Mouse (Mus musculus) neural tube, embryonic 13.5 days (tissue): ENCODE measurements around the gene Mrnip. TPM values are rescaled to one million over a fixed set of nuclear protein-coding genes. Genes with fewer than 3 reads are reported as not detected.

Source experiments
- ATAC-seq: fragments of 200-750 bp; cut with Nextera tagmentation; 2 replicates; pipeline ENCODE4 v1.8.0; 2017; ENCODE audit warnings: low read depth, mild to moderate bottlenecking, moderate TSS enrichment, moderate library complexity
- H3K27ac ChIP-seq: fragments of 300-500 bp; sonication (generic); replicated peaks from 2 replicates; pipeline ENCODE4 v1.5.1; 2015; ENCODE audit warnings: moderate library complexity, mild to moderate bottlenecking, inconsistent platforms
- H3K27me3 ChIP-seq: fragments of 300-500 bp; sonication (generic); 2 replicates; pipeline ENCODE4 v1.6.1; 2015; ENCODE audit warnings: mild to moderate bottlenecking, inconsistent platforms
- H3K36me3 ChIP-seq: fragments of 300-500 bp; sonication (generic); 2 replicates; pipeline ENCODE4 v1.6.1; 2015; ENCODE audit warnings: mild to moderate bottlenecking, inconsistent platforms
- H3K4me1 ChIP-seq: fragments of 300-500 bp; sonication (generic); replicated peaks from 2 replicates; pipeline ENCODE4 v1.6.1; 2015; ENCODE audit warnings: inconsistent platforms
- H3K4me2 ChIP-seq: fragments of 300-500 bp; sonication (generic); 2 replicates; pipeline ENCODE4 v1.6.1; 2015; ENCODE audit warnings: inconsistent platforms, mild to moderate bottlenecking, moderate library complexity
- H3K4me3 ChIP-seq: fragments of 300-500 bp; sonication (generic); 2 replicates; pipeline ENCODE4 v1.5.1; 2015; ENCODE audit warnings: mild to moderate bottlenecking, inconsistent platforms
- H3K9ac ChIP-seq: fragments of 300-500 bp; sonication (generic); 2 replicates; pipeline ENCODE4 v1.6.1; 2015; ENCODE audit warnings: moderate library complexity, mild to moderate bottlenecking, inconsistent platforms
- H3K9me3 ChIP-seq: fragments of 300-500 bp; sonication (generic); 2 replicates; pipeline ENCODE4 v1.6.1; 2016; ENCODE audit warnings: inconsistent platforms
- WGBS: fragments of 180-500 bp; shearing (Covaris S2); methylation state at CpG from one replicate; pipeline ENCODE4 v1.1.7; 2015; 5-methylcytosine and 5-hydroxymethylcytosine counted together
- polyA plus RNA-seq: library from polyadenylated mRNA; unstranded; fragments of >200 nt; fragmentation: Nextera tagmentation; extraction: Ambion mirVana; gene quantifications from 2 replicates; pipeline ENCODE4 v1.2.1, GENCODE M21; 2015

Mrnip gene
- polyA plus RNA-seq, 1 experiment from 2014 or later: 31.9 TPM

- WGBS: under 1% methylated on average over 48 of the region's 48 CpGs
- H3K4me3 ChIP-seq: peak within 1 kb of the TSS; percentile 97
Measured at GRCm38 (mm10) chr11:50210505-50211151, 36.4 kb downstream of the Mrnip start, which contains the start of the genes Sqstm1 and Mgat4b. Gene Sqstm1, minus strand, starts transcription at chr11:50210827. Gene Mgat4b, plus strand, starts transcription at chr11:50210890.

GRCm38 (mm10) chr11:50211322-50212059, 37.2 kb downstream of the Mrnip start:
- Histone ChIP-seq H3K9me3 (no peaks in the 10 kb centered on the region), H3K4me3 (peak overlapping the region; percentile 97), H3K4me2 (peak overlapping the region; percentile 73), H3K9ac (peak overlapping the region; percentile 93; the same call in 1 of the 2 replicates), H3K27me3 (no peaks in the 10 kb centered on the region), H3K4me1 (peaks cover 38% of the 10 kb centered on the region), H3K36me3 (peaks cover 17% of the 10 kb centered on the region), H3K27ac (peak overlapping the region; percentile 98)
- ATAC-seq: no peak
- 92% methylated on average over 3 of the region's 3 CpGs for WGBS

More at GRCm38 (mm10) chr11:50210505-50211151, 36.4 kb downstream of the Mrnip start, which contains the start of the genes Sqstm1 and Mgat4b:
- Histone ChIP-seq H3K36me3 (peaks cover 26% of the 10 kb centered on the region), H3K4me2 (peak within 1 kb of the TSS; percentile 73), H3K4me1 (peaks cover 32% of the 10 kb centered on the region), H3K27me3 (no peaks in the 10 kb centered on the region), H3K9ac (peak within 1 kb of the TSS; percentile 93), H3K9me3 (no peaks in the 10 kb centered on the region), H3K27ac (peak within 1 kb of the TSS; percentile 98)
- ATAC-seq: peak; percentile 88

GRCm38 (mm10) chr11:50212060-50212739, 38.0 kb downstream of the Mrnip start:
- Histone ChIP-seq H3K4me1 (peaks cover 38% of the 10 kb centered on the region), H3K9me3 (no peaks in the 10 kb centered on the region), H3K36me3 (peaks cover 10% of the 10 kb centered on the region), H3K27ac (no peak overlapping the region), H3K4me3 (no peak overlapping the region), H3K9ac (no peak overlapping the region), H3K4me2 (no peak overlapping the region), H3K27me3 (no peaks in the 10 kb centered on the region)
- no peak for ATAC-seq
- WGBS: 76% methylated on average over 3 of the region's 3 CpGs

DNA sequence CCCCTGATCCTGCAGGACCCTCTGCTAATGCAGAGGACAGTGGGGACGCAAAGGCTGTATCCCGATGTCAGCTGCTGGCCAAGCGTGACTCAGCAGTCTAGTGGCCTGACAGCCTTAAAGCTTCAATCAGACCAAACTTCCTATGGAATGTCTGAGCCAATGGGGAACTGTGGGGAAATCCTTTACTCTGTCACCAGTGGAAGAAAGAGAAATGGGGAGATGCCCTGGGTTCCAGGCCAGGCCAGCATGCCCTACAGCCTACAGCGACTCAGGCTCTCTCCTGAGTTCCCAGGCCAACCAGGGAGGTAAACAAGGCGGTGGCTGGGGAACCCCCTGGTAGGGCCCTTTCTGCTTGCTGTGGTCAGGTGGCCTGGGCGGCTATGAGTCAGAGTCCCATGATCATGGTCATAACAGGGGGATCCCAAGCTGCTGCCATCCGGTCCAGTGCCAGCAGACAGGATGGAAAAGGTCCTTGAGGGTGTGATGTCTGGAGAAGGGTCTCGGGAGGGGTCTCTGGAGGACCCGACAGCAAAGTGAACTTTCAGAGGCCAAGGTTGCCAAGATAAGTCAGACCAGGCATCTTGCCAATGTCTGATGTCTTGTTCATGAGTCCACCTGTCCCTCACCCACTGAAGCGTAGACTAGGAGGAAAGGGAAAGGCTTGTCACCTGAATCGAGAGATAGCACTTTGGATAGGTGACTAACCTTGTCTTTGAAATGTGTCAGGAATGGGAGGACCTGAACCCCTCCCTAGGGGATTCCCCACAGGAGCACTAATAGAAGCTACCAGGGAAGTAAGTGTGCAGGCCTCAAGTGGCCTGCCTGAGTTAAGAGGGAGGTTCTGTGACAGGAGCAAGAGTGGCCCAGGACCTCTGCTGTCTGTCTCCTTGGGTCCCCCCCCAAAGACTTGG, 38.9 kb downstream of the Mrnip start:
- no peak for ATAC-seq
- Histone ChIP-seq H3K9me3 (no peaks in the 10 kb centered on the region), H3K27ac (no peak overlapping the region; the same call in 1 of the 2 replicates), H3K4me2 (no peak overlapping the region), H3K4me3 (no peak overlapping the region), H3K4me1 (peaks cover 33% of the 10 kb centered on the region), H3K27me3 (no peaks in the 10 kb centered on the region), H3K36me3 (0 out of 2 replicates have a peak, but pooled peaks cover 1% of the 10 kb centered on the region), H3K9ac (no peak overlapping the region)
- WGBS: 72% methylated on average over 11 of the region's 11 CpGs

GRCm38 (mm10) chr11:50214631-50215030, 40.4 kb downstream of the Mrnip start:
- H3K4me3 ChIP-seq: no peak overlapping the region
- no peak overlapping the region for H3K9ac ChIP-seq
- no peaks in the 10 kb centered on the region for H3K27me3 ChIP-seq
- WGBS: 94% methylated on average over 6 of the region's 6 CpGs
- no peak overlapping the region for H3K4me2 ChIP-seq
- no peaks in the 10 kb centered on the region for H3K9me3 ChIP-seq
- H3K4me1 ChIP-seq: peaks cover 21% of the 10 kb centered on the region
- ATAC-seq: no peak
- no peaks in the 10 kb centered on the region for H3K36me3 ChIP-seq
- H3K27ac ChIP-seq: no peak overlapping the region

GRCm38 (mm10) chr11:50215633-50216032, 41.4 kb downstream of the Mrnip start:
- peak overlapping the region; percentile 46 for H3K27ac ChIP-seq
- 16% methylated on average over 9 of the region's 9 CpGs for WGBS
- H3K9ac ChIP-seq: no peak overlapping the region
- H3K27me3 ChIP-seq: no peaks in the 10 kb centered on the region
- H3K9me3 ChIP-seq: no peaks in the 10 kb centered on the region
- no peak for ATAC-seq
- no peaks in the 10 kb centered on the region for H3K36me3 ChIP-seq
- H3K4me3 ChIP-seq: no peak overlapping the region
- H3K4me2 ChIP-seq: peak overlapping the region; percentile 21; the same call in 1 of the 2 replicates
- H3K4me1 ChIP-seq: peaks cover 21% of the 10 kb centered on the region

- H3K9me3 ChIP-seq: no peaks in the 10 kb centered on the region
- H3K9ac ChIP-seq: 0 out of 2 replicates have a peak overlapping the region, but pooled peaks have one; percentile 32
- no peak for ATAC-seq
Measured at GRCm38 (mm10) chr11:50216724-50217366, 42.6 kb downstream of the Mrnip start.

DNA sequence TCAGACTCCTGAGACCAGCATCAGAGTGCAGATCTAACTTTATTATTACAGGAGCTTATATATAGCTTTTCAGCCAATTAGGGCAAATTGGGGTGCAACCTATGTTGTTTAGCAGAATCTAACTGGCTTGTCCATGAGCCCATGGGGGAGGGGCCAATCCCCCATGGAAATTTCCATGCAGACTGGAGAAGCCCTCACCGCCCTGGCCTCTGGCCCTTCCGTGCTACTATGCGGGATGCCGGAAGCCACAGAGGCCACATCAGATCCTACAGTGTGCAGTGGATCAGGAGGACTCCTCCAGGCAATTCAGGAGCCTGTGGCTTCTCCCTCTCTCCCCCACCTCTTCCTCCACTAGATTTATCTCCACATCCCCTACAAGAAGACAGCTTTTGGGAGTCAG, 43.6 kb downstream of the Mrnip start:
- no peak overlapping the region for H3K4me3 ChIP-seq
- H3K4me2 ChIP-seq: no peak overlapping the region
- 70% methylated on average over 4 of the region's 4 CpGs for WGBS
- ATAC-seq: no peak
- peaks cover 15% of the 10 kb centered on the region for H3K4me1 ChIP-seq
- no peak overlapping the region for H3K27ac ChIP-seq
- no peak overlapping the region for H3K9ac ChIP-seq
- no peaks in the 10 kb centered on the region for H3K36me3 ChIP-seq
- H3K9me3 ChIP-seq: no peaks in the 10 kb centered on the region
- H3K27me3 ChIP-seq: no peaks in the 10 kb centered on the region

More at GRCm38 (mm10) chr11:50216724-50217366, 42.6 kb downstream of the Mrnip start:
- no peak overlapping the region for H3K4me2 ChIP-seq
- peaks cover 11% of the 10 kb centered on the region; the same call in 1 of the 2 replicates for H3K4me1 ChIP-seq
- no peak overlapping the region for H3K4me3 ChIP-seq
- H3K27me3 ChIP-seq: no peaks in the 10 kb centered on the region
- no peaks in the 10 kb centered on the region for H3K36me3 ChIP-seq
- WGBS: 75% methylated on average over 4 of the region's 4 CpGs
- no peak overlapping the region for H3K27ac ChIP-seq

DNA sequence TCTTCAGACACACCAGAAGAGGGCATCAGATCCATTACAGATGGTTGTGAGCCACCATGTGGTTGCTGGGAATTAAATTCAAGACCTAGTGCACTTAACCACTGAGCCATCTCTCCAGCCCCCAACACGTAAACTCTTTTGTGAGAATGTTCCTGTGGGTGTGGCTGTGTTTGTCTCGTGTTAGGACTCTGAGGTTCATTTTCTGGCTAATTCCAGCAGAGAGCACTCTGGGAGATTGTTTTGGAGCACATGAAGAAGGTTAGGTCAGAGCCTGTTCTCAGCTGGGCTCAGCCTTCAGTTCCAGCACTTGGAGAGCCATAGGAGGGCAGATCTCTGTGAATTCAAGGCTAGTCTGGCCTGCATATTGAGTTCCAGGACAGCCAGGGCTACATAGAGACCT, 45.6 kb downstream of the Mrnip start:
- H3K4me2 ChIP-seq: no peak overlapping the region
- H3K27me3 ChIP-seq: no peaks in the 10 kb centered on the region
- peaks cover 32% of the 10 kb centered on the region for H3K4me1 ChIP-seq
- H3K27ac ChIP-seq: no peak overlapping the region
- no peaks in the 10 kb centered on the region for H3K36me3 ChIP-seq
- no peak for ATAC-seq
- H3K9ac ChIP-seq: no peak overlapping the region
- 41% methylated on average over 2 of the region's 2 CpGs for WGBS
- H3K4me3 ChIP-seq: no peak overlapping the region
- no peaks in the 10 kb centered on the region for H3K9me3 ChIP-seq

DNA sequence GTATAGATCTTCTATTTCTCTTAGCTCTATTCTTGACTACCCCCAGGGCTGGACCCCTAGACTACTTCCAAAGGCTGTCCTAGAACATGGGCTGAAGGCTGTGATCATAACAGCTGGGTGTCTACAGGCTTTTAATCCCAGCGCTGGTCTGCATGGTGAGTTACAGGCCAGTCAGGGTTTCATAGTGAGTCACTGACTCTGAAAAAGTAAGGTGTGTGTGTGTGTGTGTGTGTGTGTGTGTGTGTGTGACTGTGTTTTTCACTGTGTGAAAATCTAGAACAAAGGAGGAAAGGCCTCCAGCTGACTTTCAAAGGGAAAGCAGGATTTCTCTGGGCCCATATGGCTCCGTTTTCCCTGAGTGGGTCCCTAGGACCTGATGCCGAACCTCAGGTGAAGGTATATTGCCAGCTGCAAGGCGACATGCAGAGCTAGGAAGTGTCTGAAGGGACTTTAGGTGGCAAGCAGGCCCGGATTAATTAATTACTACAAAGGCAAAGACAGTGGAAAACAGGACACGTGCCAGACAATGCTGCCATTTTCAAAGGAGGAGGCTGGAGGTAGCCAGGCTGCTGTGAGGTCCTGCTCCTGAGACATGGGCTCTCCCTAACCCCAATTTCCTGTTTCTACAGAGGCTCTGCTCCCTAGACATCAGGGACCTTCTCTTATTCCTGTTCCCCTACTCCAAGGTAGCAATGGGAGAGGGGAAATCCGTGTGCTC, 48.5 kb downstream of the Mrnip start:
- Histone ChIP-seq H3K9ac (peak overlapping the region; percentile 99), H3K4me3 (peak overlapping the region; percentile 90), H3K4me1 (peaks cover 42% of the 10 kb centered on the region), H3K36me3 (no peaks in the 10 kb centered on the region; the same call in 1 of the 2 replicates), H3K27ac (0 out of 2 replicates have a peak overlapping the region, but pooled peaks have one; percentile 3), H3K4me2 (peak overlapping the region; percentile 98), H3K27me3 (no peaks in the 10 kb centered on the region), H3K9me3 (no peaks in the 10 kb centered on the region)
- ATAC-seq: no peak
- 46% methylated on average over 7 of the region's 7 CpGs for WGBS
